Mouse (Mus musculus) Muller cell, postnatal 12 days (primary cell): Measurements from ENCODE around the gene Gm10837.

ENCODE experiments used
- DNase-seq: peaks from one replicate; pipeline ENCODE4 v3.0.0-alpha.2; 2015; ENCODE audit errors: inconsistent ontology term

The Gm10837 gene

DNA sequence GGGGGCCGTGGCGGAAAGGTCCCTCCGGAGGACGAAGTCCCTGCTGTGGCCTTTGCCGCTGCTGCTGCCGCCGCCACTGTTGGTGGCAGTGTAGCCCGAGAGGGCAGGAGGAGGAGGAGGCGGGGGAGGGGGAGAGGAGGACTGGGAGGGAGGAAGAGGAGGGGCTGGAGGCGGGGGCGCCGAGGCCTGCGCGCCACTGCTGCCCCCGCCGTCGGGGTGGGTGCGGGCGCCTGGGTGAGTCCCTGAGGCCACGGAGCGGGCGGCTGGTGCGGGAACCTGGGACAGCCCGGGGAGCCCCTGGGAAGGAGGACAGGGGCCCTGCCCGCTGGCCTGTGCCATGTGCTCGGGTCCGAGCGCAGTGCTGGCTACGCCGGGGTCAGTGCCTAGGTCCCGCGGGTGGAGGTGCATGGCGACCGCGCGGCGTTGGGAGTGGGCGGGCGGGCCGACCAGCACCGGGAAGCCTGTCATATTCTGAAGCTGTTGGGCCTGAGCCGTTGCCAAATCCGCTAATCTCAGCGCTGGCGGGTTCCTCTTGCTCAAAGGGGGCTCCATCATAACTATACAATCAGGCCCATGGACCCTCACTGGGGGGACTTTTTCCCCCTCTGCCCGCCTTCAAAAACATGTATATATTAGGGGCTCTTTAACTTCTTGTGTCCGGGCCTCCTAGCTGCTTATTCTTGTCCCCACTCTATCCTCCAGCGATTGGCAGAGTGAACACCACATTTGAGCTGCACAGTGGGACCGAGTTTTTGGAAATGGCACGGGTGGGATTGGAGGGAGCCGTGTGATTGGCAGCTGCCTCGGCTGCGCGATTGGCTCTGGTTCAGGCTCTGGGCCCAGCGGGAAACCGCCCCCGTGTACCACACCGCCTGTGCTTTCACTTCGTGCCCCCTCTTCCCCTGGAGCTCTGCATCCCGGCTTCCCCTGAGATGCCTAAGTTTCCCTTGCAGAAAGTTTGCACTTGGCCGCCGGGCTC lies 25.3 kb upstream of the Gm10837 start, which contains the start of gene Zic5:
TSS of gene Zic5 (minus strand) at position 915 of the 979 bp plus-strand sequence.
- DNase-seq: peak; percentile 92

DNA sequence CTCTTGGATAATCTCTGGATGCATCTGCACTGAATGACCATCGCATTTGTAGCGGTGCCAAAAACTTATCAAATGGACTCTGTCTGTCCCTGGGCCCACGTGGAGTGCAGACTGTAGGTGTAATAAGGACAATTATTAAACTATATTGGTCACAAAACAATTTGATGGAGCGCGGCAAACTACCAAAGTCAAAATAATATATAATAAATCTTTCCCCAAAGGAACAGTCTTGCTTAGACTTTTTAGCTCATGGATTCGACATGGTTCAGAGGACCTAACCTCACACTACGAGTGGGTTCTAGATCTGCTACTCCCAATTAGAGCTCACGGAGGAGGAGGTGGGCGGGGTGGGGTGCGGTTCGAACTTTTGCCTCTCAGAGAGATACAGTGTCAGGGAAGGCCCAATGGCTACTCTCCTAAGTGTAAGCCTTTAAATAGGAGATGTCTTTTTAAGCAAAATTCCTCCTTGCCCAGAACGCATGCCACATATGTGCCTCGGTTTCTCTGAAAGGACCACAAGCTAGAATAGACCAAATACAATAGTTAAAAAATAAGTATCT lies 24.4 kb upstream of the Gm10837 start:
- DNase-seq: no peak

DNA sequence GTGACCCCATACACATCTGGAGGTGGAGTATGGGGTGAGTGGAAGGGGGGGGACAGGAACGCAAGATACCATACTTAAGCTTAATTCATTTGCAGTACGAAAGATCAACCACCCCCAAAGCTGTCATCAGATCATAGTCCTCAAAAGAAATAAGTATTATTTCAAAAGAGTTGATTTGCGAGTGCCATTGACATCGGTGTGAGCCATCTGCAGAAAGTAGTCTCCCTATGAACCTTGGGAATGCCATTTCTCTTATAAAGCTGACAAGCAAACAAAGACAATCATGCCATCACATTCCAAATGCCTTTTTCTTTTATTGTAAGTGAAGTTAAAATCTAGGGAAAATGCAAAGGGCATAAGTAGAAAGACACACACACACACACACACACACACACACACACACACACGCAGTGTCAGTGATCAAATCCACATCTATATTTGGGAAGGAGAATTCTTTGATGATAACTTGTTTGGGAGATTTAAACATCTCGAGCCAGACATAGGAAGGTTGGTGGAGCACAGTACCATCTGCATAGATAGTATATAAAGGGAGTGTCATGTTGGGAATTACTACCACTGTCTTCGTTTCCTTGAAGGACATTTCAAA lies 23.5 kb upstream of the Gm10837 start:
- no peak for DNase-seq

DNA sequence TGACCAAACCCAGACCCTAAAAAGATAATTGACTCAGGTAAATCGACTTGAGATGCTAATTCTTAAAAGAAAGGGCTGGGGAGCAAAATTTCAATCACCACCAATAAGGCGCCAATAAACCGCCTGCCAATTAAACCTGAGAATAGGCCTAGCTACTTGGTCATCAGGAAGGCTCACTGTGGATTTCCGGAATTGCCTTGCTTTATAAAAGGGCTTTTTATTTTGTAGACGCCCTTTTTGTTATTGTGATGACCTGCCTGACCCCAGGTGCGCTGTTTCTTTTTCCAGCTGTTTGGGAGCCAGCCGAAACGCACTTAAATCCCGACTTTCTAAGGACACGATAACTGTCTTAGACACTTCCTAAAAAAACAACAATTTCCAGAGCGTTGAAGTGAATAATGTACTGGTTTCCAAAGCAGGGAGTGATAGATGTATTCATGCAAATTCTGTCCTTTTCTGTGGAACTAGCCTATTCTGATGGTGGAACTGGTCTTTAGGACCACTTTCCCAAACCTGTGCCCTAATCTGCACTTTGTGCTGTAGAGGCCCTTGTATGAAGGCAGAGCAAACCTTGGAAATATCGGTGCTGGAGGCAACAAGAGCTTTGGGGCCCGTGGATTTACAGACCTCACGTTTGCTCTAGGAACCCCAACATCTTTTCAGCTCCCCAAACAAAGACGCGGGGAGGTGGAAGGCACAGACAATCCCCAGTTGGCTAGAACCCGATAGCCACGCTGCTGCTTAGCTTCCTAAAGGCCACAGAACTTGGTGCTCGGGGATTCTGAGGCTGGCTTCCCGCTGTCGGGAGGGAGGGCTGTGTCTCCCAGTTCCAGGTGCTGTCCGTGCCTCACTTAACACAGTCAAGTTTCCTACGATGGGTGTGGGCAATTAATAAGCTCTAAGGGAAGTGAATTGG lies 22.2 kb upstream of the Gm10837 start:
- no peak for DNase-seq

DNA sequence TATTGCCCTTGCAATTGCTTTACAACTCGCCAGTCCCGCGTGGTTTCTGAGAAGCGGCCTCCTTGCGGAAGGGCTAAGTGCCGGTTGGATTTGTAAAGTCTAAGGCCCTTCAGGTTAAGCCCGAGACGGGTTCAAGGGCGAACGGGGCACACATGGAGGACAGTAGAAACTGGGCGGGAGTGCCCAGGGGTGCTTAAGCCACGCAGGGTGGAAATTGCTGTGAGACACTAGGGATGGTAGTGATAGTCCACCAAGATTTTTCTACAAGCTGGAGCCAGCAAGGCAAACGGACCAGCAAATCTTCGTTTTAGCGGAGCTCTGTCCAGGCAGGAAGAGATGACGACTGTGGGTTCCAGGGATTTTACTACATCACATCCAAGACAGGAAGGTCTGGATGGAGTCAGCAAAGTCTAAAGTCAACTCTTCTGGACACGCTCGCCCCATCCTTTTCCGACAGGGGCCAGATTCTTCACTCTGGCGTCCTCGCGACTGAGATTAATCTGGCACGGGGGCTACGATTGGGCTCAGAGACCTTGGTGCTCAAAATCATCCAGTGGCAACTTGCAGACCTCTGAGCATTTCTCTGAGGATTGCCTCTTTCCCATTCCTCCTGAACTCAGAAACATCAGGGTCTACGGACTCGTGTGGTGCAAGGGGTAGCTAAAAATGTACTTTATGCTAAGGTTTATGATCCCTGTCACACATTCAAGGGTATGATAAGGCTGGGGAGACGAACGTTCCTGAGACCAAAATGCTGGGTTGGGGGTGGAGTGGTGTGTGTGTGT lies 21.2 kb upstream of the Gm10837 start:
- DNase-seq: no peak

DNA sequence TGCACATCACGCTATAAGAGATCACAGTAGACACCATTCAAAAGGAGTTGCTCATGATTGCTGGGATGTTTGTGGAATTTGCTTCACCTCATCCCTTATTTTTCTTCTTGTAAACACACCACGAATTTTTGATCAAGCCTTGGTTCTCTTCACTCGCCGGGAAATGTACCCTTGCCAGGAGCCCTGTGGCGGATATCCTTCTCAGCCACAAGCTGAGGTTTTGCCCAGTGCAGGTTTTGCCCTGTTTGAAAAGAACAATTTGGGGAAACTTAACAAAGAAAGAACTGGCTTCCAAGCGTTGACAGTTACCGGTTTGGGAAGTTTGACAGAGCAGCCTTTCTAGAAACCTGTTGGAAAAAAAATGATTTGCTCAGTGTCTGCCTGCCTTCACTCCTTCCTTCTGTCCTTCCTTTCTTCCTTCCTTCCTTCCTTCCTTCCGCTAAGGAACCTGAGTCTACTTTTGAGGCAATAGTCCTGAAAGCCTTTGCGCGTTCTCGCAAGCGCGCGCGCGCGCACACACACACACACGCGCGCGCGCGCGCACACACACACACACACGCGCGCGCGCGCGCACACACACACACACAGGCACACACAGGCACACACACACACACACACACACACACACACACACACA lies 18.8 kb upstream of the Gm10837 start:
- no peak for DNase-seq

DNA sequence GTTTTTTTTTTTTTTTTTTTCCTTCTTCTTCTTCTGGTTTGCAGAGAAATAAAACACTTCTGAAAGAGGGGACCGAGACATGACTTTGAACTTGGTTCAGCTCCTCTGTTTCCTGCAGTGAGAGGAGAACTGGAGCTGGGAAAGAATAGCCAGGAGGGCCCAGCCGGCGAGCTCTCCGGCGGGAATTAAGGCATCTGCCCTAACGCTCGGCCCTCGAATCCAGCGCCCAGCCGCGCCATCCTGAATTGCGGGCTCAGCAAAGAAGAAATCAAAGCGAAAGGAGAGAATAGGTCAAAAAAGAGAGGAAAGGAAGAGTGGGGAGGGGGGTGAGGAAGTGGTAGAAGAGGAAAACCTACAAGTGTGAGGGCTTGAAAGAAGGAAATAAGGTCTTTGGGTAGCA lies 18.2 kb upstream of the Gm10837 start:
- no peak for DNase-seq

DNA sequence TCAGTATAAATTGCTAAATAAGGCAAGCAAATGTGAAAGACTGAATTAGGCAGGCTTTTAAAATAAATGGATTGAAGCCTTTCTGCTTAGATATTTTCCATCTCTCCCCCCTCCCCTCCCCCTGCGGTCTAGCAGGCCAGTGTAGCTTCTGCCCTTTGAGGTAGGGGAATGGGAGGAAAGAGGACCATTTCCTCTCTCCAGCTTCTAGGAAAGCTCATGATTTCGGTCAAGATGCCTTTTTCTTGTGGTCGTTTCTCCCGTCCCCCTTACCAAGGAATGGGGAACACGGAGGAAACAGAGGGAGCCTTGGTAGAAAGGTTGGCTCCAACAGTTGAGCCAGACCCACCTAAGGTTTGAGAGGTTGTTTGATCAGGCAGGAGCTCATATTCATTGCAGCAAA lies 17.7 kb upstream of the Gm10837 start:
- DNase-seq: no peak

DNA sequence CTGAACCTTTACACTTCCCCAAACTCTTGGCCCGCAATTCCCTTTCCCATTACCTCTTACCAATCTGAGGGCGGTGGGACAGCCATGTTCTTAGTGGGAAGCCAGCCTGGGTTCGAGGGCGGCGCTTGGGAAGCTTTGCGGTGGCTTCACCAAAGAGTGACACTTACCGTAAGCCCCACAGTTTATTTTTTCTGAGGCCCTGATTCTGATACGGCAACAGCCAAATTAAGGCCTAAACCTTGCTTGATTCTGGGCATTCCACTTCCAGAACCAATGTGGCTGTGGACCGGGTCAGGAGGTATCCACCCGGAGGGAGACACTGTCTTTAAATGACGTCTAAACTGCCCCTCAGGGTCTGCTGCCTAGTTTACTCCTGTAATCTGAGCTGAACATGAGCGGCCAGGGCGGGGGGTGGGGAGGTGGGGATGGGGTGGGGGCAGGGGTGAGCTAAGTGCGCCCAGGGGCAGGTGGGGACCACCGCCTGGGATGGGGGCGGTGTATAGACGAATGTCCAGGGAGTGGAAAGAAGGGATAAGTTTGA lies 17.1 kb upstream of the Gm10837 start:
- DNase-seq: no peak

DNA sequence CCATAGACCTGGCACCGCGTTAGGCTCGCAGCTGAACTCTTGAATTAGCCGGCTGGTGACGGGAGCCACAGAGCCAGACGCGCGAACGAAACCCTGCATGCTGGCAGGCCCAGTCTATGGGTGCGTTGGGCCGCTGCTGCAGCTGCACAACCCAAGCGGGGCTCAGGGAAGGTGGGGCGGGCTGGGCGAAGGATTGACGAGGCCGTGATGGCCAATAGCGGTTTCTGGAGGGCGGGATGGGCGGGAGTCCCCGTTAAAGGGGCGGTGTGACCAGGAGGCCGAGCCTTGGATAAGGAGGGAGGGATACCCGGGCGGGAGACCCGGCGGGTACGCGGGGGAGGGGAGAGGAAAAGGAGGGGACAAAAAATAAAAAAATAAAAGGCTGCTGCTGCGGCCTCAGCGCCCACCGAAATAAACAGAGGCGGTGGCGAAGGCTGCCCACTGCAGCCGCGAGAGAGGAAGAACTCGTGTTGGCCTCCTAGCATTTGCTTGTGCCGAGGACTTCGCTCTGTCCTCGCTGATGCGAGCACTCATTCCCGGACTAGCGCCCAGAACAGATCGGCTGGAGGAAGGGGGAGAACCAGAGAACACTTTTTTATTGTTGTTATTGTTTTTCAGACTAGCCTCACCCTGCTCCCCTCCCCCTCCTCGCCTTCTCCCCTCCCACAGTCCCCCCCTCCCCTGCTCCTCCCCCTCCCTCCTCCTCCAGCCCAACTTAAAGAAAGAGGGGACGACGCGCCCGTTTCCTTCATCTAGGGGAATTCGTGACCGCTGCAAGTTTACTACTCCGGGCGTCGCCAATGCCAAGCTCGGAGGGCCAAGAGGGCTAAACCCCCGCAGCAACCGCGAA lies 16.1 kb upstream of the Gm10837 start:
- peak; percentile 96 for DNase-seq

DNA sequence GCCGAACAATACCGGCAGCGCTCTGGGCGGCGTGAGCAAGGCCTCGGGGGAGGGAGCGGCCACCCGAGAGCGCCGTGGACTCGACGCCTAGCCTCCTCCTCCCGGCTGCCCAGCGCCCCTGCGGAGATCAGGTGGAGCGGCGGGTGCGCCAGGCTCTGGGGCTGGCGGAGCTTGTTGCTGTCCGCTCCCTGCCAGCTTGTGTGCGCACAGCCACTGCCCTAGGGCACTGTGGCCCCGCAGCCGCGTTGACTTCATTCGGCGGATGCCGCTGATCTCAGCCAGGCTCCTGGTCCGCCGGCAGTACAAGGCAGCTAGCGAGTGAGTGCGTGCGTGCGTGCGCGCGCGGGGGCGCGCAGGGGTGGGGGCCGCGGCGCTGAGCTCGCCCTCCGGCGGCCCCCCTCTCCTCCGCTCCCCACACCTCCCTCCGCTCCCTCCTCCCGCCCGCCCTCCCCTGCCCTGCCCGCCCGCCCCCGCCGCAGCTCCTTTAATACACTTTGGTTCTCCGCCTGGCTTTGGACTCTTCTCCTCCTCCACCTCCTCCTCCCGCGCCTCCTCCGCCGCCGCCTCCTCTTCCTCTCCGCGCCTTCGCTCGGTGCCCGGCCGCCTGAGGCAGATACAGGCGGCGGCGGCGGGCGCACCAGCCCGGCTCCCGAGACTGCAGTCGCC lies 15.4 kb upstream of the Gm10837 start, which contains the start of gene Zic2:
TSS of gene Zic2 (plus strand) at position 545 of the 666 bp plus-strand sequence.
- peak; percentile 96 for DNase-seq

DNA sequence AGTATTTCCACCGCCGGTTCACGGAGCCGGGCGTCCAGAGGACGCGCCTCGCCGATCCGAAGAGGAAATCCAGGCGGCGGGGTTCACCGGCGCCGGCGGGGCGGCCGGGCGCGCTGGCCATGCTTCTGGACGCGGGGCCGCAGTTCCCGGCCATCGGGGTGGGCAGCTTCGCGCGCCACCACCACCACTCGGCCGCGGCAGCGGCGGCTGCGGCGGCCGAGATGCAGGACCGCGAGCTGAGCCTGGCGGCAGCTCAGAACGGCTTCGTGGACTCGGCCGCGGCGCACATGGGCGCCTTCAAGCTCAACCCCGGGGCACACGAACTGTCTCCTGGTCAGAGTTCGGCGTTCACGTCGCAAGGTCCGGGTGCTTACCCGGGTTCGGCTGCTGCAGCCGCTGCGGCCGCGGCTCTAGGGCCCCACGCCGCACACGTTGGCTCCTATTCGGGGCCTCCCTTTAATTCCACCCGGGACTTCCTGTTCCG lies 14.8 kb upstream of the Gm10837 start:
- DNase-seq: no peak

DNA sequence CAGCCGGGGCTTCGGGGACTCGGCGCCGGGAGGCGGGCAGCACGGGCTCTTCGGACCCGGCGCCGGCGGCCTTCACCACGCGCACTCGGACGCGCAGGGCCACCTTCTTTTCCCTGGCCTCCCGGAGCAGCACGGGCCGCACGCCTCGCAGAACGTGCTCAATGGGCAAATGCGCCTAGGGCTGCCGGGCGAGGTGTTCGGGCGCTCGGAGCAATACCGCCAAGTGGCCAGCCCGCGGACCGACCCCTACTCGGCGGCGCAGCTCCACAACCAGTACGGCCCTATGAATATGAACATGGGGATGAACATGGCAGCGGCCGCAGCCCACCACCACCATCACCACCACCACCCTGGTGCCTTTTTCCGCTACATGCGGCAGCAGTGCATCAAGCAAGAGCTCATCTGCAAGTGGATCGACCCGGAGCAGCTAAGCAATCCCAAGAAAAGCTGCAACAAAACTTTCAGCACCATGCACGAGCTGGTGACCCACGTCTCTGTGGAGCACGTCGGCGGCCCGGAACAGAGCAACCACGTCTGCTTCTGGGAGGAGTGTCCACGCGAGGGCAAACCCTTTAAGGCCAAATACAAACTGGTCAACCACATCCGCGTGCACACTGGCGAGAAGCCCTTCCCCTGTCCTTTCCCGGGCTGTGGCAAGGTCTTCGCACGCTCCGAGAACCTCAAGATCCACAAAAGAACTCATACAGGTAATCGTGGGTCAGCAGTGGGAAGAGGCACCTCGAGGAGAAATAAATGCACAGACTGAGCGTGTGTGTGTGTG lies 14.2 kb upstream of the Gm10837 start:
- DNase-seq: peak; percentile 62

DNA sequence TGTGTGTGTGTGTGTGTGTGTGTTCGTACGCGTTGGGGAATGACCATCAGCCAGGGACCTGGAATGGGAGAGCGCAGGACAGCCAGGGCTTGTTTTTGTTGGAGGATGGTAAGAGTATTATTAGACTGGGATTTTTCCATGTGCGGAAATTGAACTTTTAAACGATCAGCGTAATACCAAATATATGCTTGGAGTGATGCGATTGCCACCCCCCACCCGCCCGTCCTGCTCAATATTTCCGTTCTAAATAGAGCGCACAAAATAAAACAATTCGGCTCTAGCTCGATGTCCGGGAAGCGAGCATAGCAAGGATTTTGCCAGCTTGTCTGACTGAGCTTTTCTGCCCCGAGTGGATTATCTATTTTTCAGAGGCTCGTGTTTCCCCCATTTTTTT lies 13.6 kb upstream of the Gm10837 start:
- peak; percentile 37 for DNase-seq

DNA sequence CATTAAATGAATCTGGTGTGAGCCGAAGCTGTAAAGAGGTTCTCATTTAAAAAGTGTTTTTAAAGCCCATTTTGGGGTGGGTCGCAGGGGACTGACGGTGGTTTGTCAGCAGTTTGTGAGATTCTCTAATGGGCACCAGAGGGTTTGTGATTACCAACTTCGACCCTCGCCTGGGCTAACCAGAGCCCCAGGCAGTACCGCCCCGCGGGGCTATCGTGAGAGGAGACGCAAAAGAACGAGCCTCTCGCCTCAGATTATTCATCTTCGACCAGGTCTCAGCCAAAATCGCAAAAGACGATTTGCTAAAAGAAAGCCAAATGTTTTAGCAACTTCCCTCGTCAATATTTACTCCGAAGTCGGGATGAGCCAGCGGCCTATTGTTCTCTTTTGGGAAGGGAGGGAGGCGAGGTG lies 13.1 kb upstream of the Gm10837 start:
- DNase-seq: no peak

DNA sequence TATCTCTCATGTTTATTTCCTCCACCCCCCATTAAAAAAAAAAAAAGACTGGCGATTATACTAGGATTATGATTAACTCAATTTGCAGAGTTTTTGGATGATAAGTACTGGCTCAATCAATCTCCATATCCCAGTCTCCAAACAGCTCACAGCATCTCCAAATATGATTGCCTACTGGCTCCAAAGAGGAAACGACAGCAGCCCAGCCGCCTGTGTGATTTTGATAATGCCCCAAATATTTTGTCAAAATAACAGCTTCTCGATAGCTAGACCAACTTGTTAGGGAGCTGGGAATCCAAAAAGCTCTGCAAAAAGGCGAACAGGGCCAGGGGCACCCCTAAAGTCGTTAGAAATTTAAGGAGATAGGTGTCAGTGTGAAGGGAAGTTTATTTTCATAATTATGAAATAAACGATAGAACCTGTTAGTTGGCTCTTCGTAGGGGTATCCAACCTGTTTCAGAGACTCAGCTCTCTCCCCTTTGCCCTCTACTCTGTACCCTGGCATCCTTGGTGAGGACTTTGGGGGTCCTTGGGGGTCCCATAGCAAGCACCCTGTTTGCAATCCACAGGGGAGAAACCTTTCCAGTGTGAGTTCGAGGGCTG lies 12.3 kb upstream of the Gm10837 start:
- no peak for DNase-seq

DNA sequence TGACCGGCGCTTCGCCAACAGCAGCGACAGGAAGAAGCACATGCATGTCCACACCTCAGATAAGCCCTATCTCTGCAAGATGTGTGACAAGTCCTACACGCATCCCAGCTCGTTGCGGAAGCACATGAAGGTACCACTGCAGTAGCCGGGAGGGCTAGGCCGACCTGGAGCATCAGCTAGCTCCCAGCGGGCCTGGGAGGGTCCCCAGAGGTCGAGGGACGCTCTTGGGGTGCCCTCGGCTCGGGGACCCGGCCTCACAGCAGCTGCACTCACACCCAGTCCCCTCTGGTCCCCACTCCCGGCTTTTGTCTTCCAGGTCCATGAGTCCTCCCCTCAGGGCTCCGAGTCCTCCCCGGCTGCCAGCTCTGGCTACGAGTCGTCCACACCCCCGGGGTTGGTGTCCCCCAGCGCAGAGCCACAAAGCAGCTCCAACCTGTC lies 11.8 kb upstream of the Gm10837 start:
- peak; percentile 69 for DNase-seq
